Mouse (Mus musculus) B cell, adult 2 months (primary cell): Measurements from ENCODE around the gene Ptprd.

Source experiments
- DNase-seq, 2 experiments: peaks; one replicate each; pipeline ENCODE4 v3.0.0; 2022

Ptprd gene

DNA sequence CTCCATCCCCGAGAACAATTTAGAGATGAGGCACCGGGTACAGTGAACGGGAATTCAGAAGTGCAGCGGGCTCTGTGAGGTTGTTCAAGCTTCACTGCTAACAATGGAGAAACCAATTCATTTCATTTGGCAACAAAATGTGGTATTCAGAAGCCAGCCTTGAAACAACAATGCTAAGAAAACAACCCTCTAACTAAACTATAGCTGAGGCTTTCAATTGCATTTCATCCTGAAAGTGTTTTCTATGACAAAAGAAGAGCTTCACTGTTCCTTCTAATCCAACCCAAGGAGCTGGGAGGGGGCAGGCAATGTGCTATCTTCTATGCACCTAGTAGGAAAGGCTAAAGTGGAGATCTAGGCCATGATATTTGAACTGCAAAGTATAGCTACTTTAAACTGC is 2217.2 kb downstream of the Ptprd start:
- no peak for DNase-seq

DNA sequence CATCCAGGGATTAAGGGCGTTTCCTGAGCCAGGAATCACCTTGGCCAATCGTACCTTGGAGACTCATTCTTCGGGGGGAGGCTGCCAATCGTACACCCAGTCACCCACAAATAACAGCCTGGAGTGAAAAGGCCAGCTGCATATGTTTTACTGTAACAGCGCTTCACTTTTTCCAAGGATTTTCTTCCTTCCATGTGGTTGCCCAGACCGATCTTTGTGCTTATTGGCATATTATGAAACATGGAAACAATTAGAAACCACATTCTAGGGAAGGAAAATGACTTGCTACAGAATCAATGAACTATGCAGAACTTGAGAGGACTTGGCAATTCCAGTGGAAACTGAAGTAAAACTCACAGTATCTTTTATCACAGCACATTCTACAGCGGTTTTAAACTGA is 2218.7 kb downstream of the Ptprd start:
- DNase-seq: no peak

DNA sequence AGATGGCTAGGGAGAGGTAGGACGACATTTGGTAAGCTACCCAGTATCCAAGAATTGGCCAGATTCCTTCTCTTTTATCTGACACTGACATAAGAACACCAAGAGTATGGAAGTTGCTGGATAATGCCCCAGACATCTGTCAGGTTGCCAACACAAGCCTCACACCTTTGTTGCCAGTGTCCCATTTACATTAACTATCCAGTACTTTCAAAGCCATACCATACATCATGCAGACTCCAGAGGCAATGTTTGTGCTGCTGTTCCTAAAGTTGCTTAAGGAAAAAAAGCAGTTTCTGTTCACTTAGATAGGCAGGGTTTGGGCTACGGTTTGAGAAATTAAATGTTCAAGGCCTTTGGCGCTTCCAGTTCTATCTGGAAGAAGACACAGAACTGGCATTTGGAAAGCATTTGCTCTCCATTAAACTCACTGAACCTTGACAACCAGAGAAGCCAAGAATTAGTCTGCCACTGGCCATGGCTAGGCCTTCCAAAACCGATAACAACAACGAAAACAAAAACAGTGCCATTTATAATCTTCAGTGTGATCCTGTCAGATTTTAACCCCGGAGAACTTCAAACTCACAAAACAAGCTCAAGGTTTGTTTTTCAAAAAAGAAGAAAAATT is 2220.0 kb downstream of the Ptprd start:
- DNase-seq: no peak

DNA sequence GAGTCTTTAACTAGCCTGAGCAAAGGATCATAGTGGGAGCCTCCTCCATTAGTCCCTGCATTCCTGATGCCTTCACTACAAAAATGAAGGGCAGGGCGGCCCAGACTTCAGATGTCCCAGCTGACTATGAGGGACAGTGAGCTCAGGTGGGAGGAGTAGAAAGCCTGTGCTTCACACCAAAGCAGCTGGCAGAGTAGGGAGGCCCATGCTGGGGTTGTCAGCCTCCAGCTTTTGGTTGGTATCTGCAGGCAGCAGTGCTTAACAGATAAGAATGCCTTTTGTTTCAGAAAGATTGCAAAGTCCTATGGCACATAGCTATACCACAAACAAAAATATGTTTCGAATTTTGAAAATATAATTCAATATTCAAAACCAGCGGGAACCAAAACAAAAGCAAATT is 2237.0 kb downstream of the Ptprd start:
- DNase-seq: no peak

DNA sequence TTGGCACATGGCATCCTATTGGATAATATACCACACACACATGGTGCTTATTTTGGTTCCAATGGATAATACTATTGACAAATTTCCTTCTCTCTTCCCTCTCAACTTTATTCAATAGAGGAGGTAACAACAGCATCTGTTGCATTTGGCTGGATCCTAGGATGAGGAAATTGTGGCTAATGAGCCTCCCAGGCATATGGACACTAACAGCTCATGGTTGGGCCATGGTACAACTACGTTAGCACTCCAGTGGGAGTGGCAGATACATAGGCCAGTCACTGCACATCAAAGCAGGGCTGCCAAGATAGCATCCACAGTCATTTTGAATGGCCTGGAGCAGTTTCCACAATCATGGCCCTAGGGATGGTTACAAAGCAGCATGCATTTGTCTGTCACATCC is 2238.4 kb downstream of the Ptprd start:
- no peak for DNase-seq

DNA sequence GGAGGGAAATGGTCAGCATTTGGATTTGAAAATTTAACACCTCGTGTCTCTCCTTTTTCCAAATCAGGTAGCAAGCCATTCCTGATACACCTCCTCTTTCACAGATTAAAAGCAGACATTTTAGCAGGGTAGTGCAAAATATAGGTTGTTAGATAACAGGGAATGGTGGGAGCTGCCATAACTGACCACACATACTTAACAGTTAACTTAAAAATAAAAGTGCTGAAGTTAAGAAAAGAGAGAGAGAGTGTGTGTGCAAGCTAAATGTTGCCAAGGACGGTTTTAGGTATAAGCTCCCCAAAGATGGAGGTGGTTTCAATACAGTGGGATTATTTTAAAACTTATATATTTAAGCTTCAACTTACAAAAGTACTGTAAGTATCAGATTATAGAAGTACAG is 2241.8 kb downstream of the Ptprd start:
- DNase-seq: no peak

DNA sequence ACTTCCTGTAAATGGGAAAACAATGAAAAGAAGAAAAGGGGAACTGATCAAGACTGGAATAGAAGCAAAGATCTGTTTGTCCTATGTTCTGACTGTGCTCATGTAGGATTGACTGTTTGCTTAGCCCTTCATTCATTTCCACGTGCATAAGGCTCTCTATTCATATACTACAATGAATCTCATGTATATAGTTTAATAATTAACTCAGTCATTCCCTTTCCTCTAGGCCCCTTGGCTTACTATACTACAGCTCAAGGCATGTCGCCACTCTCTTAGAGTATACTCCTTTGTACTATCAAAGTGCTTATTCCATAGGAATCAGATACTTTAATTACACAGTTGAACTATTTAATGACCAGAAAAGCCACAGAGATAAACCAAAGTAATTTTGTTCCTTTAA is 2243.1 kb downstream of the Ptprd start:
- no peak for DNase-seq

DNA sequence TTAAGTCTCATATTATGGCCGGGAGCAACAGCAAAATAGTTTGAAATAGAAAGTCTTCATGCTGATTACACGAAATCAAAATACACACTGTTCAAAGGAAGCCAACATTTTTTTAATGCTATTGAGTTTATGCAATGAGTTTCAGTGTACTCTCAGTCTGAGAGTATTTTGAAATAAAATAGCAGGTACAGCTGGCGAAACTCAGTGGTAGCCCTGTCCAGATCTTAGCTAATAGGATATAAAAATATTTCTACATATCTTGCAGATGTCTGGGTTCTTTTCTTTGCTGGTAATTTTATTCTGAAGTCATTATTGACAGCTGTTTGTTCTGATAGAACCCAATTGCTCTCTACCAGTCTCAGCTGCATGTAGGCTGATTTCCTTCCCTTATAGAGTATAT is 2246.0 kb downstream of the Ptprd start:
- no peak for DNase-seq

DNA sequence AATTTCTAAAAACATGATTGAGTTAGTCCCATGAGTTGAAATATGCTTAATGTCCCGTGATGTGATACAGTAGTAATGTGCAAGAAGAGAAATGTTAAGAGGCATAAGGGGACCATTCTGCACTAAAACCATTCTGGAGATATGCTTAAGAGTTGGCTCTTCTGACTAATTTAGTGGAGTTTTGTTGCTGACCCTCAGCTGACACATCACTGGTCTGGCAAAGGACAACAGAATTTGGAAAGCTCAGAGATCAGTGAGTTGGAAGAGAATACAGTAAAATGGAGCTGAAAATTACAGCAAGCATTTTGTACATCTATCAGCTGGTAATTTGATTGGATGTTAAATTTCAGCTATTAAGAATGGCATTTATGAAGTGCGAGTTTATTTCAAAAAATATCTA is 2248.8 kb downstream of the Ptprd start:
- DNase-seq: no peak

DNA sequence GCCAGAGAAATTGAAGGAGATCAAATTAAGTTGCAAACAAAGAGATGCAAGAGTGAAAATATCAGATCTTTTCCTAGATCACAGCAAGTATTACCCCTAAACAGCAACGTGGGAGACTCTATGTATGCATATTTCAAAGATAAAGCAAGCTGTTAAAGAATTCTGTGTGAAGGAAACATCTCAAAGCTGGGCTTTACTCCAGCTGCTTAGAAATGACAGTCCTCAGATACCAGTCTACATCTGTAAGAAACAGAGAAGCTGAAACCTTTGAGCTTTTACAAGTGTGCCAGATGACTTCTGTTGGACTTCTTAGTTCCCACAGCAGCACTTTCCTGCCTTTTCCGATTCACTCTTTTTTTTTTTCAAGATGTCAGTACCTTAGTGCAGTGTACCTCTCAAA is 2249.9 kb downstream of the Ptprd start:
- DNase-seq: no peak

DNA sequence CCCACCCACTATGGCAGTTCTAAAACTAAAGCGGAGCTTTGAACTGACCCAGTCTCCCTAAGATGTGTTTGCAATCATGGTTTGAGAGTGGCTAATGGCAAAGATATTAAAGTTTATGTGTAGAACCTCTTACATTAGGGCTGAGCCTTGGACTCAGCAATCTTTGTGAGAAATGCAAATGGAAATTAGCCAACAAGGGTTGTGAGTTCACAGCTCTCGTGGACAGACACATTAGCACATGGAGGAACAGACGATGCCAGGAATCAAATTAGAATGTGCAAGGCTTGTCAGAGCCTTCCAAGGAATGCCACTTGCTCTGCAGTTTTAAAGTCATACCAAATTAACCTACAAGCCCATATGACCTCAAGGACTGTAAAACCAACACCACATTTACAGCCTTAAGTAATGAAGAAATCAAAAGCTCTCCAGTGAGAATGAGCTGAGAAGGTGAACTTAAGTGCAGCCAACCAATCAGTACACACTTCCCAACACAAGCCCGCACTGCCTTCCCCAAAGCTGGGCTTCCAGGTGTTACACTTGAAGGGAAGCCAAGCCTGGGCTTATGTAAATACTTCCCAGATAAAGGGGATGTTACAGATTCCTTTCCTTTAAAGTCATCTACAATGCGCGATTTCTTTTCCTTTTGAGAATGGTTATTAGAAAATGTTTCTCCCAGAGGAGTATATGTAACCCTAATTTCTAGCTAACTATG is 2258.3 kb downstream of the Ptprd start:
- DNase-seq: no peak

DNA sequence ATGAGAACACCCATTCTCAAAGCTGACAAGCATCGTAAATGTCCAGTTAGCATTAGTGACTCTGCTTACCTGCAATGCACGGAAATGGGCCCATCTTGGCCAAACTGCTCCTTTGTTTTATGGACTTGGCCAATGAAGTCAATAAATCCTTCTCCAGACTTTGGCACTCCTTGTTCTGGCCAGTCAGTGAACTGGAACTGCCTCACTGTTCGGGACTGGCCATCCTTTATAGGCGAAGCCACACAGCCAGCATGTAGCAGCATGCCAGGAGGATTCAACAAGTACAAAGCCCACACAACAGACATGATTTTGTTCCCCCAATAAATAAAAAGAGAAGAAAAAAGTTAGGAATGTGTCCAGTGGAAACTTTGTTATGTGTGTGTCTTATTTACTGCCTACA is 2261.2 kb downstream of the Ptprd start:
- no peak for DNase-seq

DNA sequence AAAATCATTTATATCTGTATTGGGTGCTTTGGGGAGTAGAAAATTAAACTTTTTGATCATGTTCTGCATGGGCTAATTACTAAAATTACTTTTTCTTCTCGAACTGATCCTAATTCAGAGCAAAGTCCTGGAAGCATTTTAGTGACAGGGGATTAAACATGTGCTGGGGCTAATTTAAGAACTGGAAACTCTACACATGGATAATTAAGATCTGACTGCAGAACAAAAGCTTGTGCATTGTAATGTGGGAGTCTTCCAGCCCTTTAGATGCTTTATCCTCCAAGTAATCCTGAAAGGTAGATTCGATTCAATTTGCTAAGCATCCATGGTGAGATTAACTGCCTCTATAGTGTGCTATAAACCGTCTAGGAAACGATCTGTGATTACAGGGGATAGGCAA is 2316.9 kb downstream of the Ptprd start:
- DNase-seq: no peak
